Mouse (Mus musculus): ENCODE measurements around the gene Klf15. TPM values are rescaled to one million over a fixed set of nuclear protein-coding genes. Genes with fewer than 3 reads are reported as not detected.

The Klf15 gene
- 8.8 and 10.2 TPM in 2 replicates for polyA plus RNA-seq (2015; fragmentation: Nextera tagmentation; extraction: Ambion mirVana)

GRCm38 (mm10) chr6:90462181-90462706, at the start of gene Klf15:
TSS of gene Klf15 (plus strand) at chr6:90462576.
- Histone ChIP-seq H3K4me1 (ENCODE audit: control insufficient read depth, insufficient read depth, low read length) (peaks cover 17% of the 10 kb centered on the region), H3K4me2 (ENCODE audit: low read depth, low read length) (peak within 1 kb of the TSS; percentile 100), H3K27me3 (ENCODE audit: control insufficient read depth, insufficient read depth, low read length) (peaks cover 13% of the 10 kb centered on the region), H3K9ac (ENCODE audit: low read length) (peak within 1 kb of the TSS; percentile 76), H3K27ac (ENCODE audit: low read length) (peak within 1 kb of the TSS; percentile 39; the same call in 1 of the 2 replicates), H3K4me3 (replicated peaks; ENCODE audit: low read length) (peak within 1 kb of the TSS; percentile 66), H3K9me3 (replicated peaks; ENCODE audit: control insufficient read depth, low read length) (no peaks in the 10 kb centered on the region), H3K36me3 (ENCODE audit: control insufficient read depth, insufficient read depth, low read length) (no peaks in the 10 kb centered on the region)
- peak; percentile 79 for ATAC-seq (ENCODE audit: insufficient read depth, low FRiP score)
- WGBS = under 1% methylated on average over 70 of the region's 70 CpGs

GRCm38 (mm10) chr6:90422565-90422964, 39.8 kb upstream of the Klf15 start:
- no peak overlapping the region for H3K9ac ChIP-seq (ENCODE audit: low read length)
- H3K27me3 ChIP-seq (ENCODE audit: control insufficient read depth, insufficient read depth, low read length) = peaks cover 3% of the 10 kb centered on the region; the same call in 1 of the 2 replicates
- 9% methylated on average over 14 of the region's 14 CpGs for WGBS
- peak overlapping the region; percentile 25 for H3K4me3 ChIP-seq (replicated peaks; ENCODE audit: low read length)
- H3K36me3 ChIP-seq (ENCODE audit: control insufficient read depth, insufficient read depth, low read length) = no peaks in the 10 kb centered on the region
- H3K4me1 ChIP-seq (ENCODE audit: control insufficient read depth, insufficient read depth, low read length) = 0 out of 2 replicates have a peak, but pooled peaks cover 3% of the 10 kb centered on the region
- ATAC-seq (ENCODE audit: insufficient read depth, low FRiP score) = peak; percentile 73; the same call in 1 of the 2 replicates
- H3K9me3 ChIP-seq (replicated peaks; ENCODE audit: control insufficient read depth, low read length) = no peaks in the 10 kb centered on the region
- no peak overlapping the region for H3K27ac ChIP-seq (ENCODE audit: low read length)
- peak overlapping the region; percentile 52 for H3K4me2 ChIP-seq (ENCODE audit: low read depth, low read length)

GRCm38 (mm10) chr6:90425361-90425760, 37.0 kb upstream of the Klf15 start:
- WGBS = 79% methylated on average over 3 of the region's 3 CpGs
- Histone ChIP-seq H3K4me3 (replicated peaks; ENCODE audit: low read length) (no peak overlapping the region), H3K9me3 (replicated peaks; ENCODE audit: control insufficient read depth, low read length) (no peaks in the 10 kb centered on the region), H3K27ac (ENCODE audit: low read length) (no peak overlapping the region), H3K4me2 (ENCODE audit: low read depth, low read length) (no peak overlapping the region), H3K4me1 (ENCODE audit: control insufficient read depth, insufficient read depth, low read length) (peaks cover 8% of the 10 kb centered on the region; the same call in 1 of the 2 replicates), H3K9ac (ENCODE audit: low read length) (no peak overlapping the region), H3K36me3 (ENCODE audit: control insufficient read depth, insufficient read depth, low read length) (no peaks in the 10 kb centered on the region), H3K27me3 (ENCODE audit: control insufficient read depth, insufficient read depth, low read length) (peaks cover 6% of the 10 kb centered on the region; the same call in 1 of the 2 replicates)
- ATAC-seq (ENCODE audit: insufficient read depth, low FRiP score) = no peak

GRCm38 (mm10) chr6:90426003-90426402, 36.4 kb upstream of the Klf15 start:
- 68% methylated on average over 4 of the region's 4 CpGs for WGBS
- ATAC-seq (ENCODE audit: insufficient read depth, low FRiP score) = no peak

GRCm38 (mm10) chr6:90428380-90428974, 33.9 kb upstream of the Klf15 start, which contains the start of gene Cfap100:
TSS of gene Cfap100 (minus strand) at chr6:90428797.
- Histone ChIP-seq H3K36me3 (ENCODE audit: control insufficient read depth, insufficient read depth, low read length) (no peaks in the 10 kb centered on the region), H3K4me1 (ENCODE audit: control insufficient read depth, insufficient read depth, low read length) (peaks cover 6% of the 10 kb centered on the region; the same call in 1 of the 2 replicates), H3K9me3 (replicated peaks; ENCODE audit: control insufficient read depth, low read length) (no peaks in the 10 kb centered on the region), H3K27ac (ENCODE audit: low read length) (no peak within 1 kb of the TSS), H3K4me2 (ENCODE audit: low read depth, low read length) (peak within 1 kb of the TSS; percentile 84), H3K9ac (ENCODE audit: low read length) (peak within 1 kb of the TSS; percentile 66), H3K27me3 (ENCODE audit: control insufficient read depth, insufficient read depth, low read length) (peaks cover 6% of the 10 kb centered on the region; the same call in 1 of the 2 replicates), H3K4me3 (replicated peaks; ENCODE audit: low read length) (peak within 1 kb of the TSS; percentile 46)
- under 1% methylated on average over 31 of the region's 31 CpGs for WGBS
- peak; percentile 83 for ATAC-seq (ENCODE audit: insufficient read depth, low FRiP score)

More at GRCm38 (mm10) chr6:90426003-90426402, 36.4 kb upstream of the Klf15 start:
- peaks cover 8% of the 10 kb centered on the region; the same call in 1 of the 2 replicates for H3K4me1 ChIP-seq (ENCODE audit: control insufficient read depth, insufficient read depth, low read length)
- H3K4me2 ChIP-seq (ENCODE audit: low read depth, low read length) = no peak overlapping the region
- no peaks in the 10 kb centered on the region for H3K9me3 ChIP-seq (replicated peaks; ENCODE audit: control insufficient read depth, low read length)
- no peak overlapping the region for H3K9ac ChIP-seq (ENCODE audit: low read length)
- no peaks in the 10 kb centered on the region for H3K36me3 ChIP-seq (ENCODE audit: control insufficient read depth, insufficient read depth, low read length)
- no peak overlapping the region for H3K4me3 ChIP-seq (replicated peaks; ENCODE audit: low read length)
- H3K27me3 ChIP-seq (ENCODE audit: control insufficient read depth, insufficient read depth, low read length) = peaks cover 6% of the 10 kb centered on the region; the same call in 1 of the 2 replicates
- H3K27ac ChIP-seq (ENCODE audit: low read length) = no peak overlapping the region

GRCm38 (mm10) chr6:90429911-90430310, 32.5 kb upstream of the Klf15 start:
- no peak overlapping the region for H3K9ac ChIP-seq (ENCODE audit: low read length)
- H3K4me3 ChIP-seq (replicated peaks; ENCODE audit: low read length) = no peak overlapping the region
- H3K4me2 ChIP-seq (ENCODE audit: low read depth, low read length) = no peak overlapping the region
- WGBS = 72% methylated on average over 14 of the region's 14 CpGs
- peaks cover 6% of the 10 kb centered on the region; the same call in 1 of the 2 replicates for H3K4me1 ChIP-seq (ENCODE audit: control insufficient read depth, insufficient read depth, low read length)
- H3K36me3 ChIP-seq (ENCODE audit: control insufficient read depth, insufficient read depth, low read length) = no peaks in the 10 kb centered on the region
- H3K27ac ChIP-seq (ENCODE audit: low read length) = no peak overlapping the region
- no peaks in the 10 kb centered on the region for H3K9me3 ChIP-seq (replicated peaks; ENCODE audit: control insufficient read depth, low read length)
- ATAC-seq (ENCODE audit: insufficient read depth, low FRiP score) = no peak
- peaks cover 6% of the 10 kb centered on the region; the same call in 1 of the 2 replicates for H3K27me3 ChIP-seq (ENCODE audit: control insufficient read depth, insufficient read depth, low read length)

- 55% methylated on average over 2 of the region's 2 CpGs for WGBS
- no peak overlapping the region for H3K9ac ChIP-seq (ENCODE audit: low read length)
- no peak overlapping the region for H3K4me2 ChIP-seq (ENCODE audit: low read depth, low read length)
- H3K27ac ChIP-seq (ENCODE audit: low read length) = no peak overlapping the region
- H3K4me3 ChIP-seq (replicated peaks; ENCODE audit: low read length) = no peak overlapping the region
- no peak for ATAC-seq (ENCODE audit: insufficient read depth, low FRiP score)
- 0 out of 2 replicates have a peak, but pooled peaks cover 6% of the 10 kb centered on the region for H3K27me3 ChIP-seq (ENCODE audit: control insufficient read depth, insufficient read depth, low read length)
- H3K4me1 ChIP-seq (ENCODE audit: control insufficient read depth, insufficient read depth, low read length) = peaks cover 6% of the 10 kb centered on the region; the same call in 1 of the 2 replicates
- no peaks in the 10 kb centered on the region for H3K9me3 ChIP-seq (replicated peaks; ENCODE audit: control insufficient read depth, low read length)
- H3K36me3 ChIP-seq (ENCODE audit: control insufficient read depth, insufficient read depth, low read length) = no peaks in the 10 kb centered on the region
Measured at GRCm38 (mm10) chr6:90431487-90431886, 30.9 kb upstream of the Klf15 start.

GRCm38 (mm10) chr6:90434687-90435086, 27.7 kb upstream of the Klf15 start:
- Histone ChIP-seq H3K9ac (ENCODE audit: low read length) (no peak overlapping the region), H3K4me3 (replicated peaks; ENCODE audit: low read length) (no peak overlapping the region), H3K4me1 (ENCODE audit: control insufficient read depth, insufficient read depth, low read length) (no peaks in the 10 kb centered on the region), H3K9me3 (replicated peaks; ENCODE audit: control insufficient read depth, low read length) (no peaks in the 10 kb centered on the region), H3K36me3 (ENCODE audit: control insufficient read depth, insufficient read depth, low read length) (no peaks in the 10 kb centered on the region), H3K4me2 (ENCODE audit: low read depth, low read length) (no peak overlapping the region), H3K27ac (ENCODE audit: low read length) (no peak overlapping the region), H3K27me3 (ENCODE audit: control insufficient read depth, insufficient read depth, low read length) (no peaks in the 10 kb centered on the region)
- ATAC-seq (ENCODE audit: insufficient read depth, low FRiP score) = peak; percentile 41; the same call in 1 of the 2 replicates
- 54% methylated on average over 3 of the region's 3 CpGs for WGBS

GRCm38 (mm10) chr6:90435195-90435618, 27.2 kb upstream of the Klf15 start:
- ATAC-seq (ENCODE audit: insufficient read depth, low FRiP score) = peak; percentile 85
- Histone ChIP-seq H3K4me3 (replicated peaks; ENCODE audit: low read length) (no peak overlapping the region), H3K4me1 (ENCODE audit: control insufficient read depth, insufficient read depth, low read length) (no peaks in the 10 kb centered on the region), H3K36me3 (ENCODE audit: control insufficient read depth, insufficient read depth, low read length) (no peaks in the 10 kb centered on the region), H3K4me2 (ENCODE audit: low read depth, low read length) (no peak overlapping the region), H3K9ac (ENCODE audit: low read length) (no peak overlapping the region), H3K27me3 (ENCODE audit: control insufficient read depth, insufficient read depth, low read length) (no peaks in the 10 kb centered on the region), H3K27ac (ENCODE audit: low read length) (no peak overlapping the region), H3K9me3 (replicated peaks; ENCODE audit: control insufficient read depth, low read length) (no peaks in the 10 kb centered on the region)
- 15% methylated on average over 11 of the region's 11 CpGs for WGBS

Measured in stomach, embryonic 16.5 days (tissue).